Mouse (Mus musculus) gastrocnemius, postnatal 36 days (tissue): Measurements from ENCODE around the gene Spag9. TPM values are rescaled to one million over a fixed set of nuclear protein-coding genes. Genes with fewer than 3 reads are reported as not detected.
A peak's percentile ranks its signal among the peaks of the same experiment; 100 is the strongest.

Source experiments
- DNase-seq, 2 experiments: peaks; one replicate each; pipeline ENCODE4 v3.0.0; 2022
- intact Hi-C: fragments of 180-260 bp; cut with DNase I; formaldehyde crosslinking; loops from one replicate; pipeline ENCODE4 v1.15.1; 2025
- total RNA-seq, 2 experiments: library from RNA; stranded (reverse); gene quantifications; 2 replicates each; pipeline ENCODE4 v1.2.3; 2021

Spag9 gene
- total RNA-seq, 2 experiments from 2014 or later, result 118 to 141 TPM

GRCm38 (mm10) chr11:94127966-94128365 is 132.1 kb downstream of the Spag9 start:
- peak; percentile 59 to 74 for DNase-seq
- intact Hi-C loops, result loop anchor here (1.0 to 5.0 kb wide), 2 partner anchors 151 to 359 kb away; partner anchors contain the start of gene Spata20

GRCm38 (mm10) chr11:94128506-94128905 is 132.6 kb downstream of the Spag9 start:
- no peak for DNase-seq
- intact Hi-C loops, result loop anchor here (1.0 to 5.0 kb wide), 2 partner anchors 151 to 359 kb away; partner anchors contain the start of gene Spata20

GRCm38 (mm10) chr11:94129261-94130059 is 133.6 kb downstream of the Spag9 start:
- peak in 1 of 2 experiments; percentile 40 for DNase-seq
- intact Hi-C loops, result loop anchor here (5.0 kb wide), 2 partner anchors 98 to 358 kb away; partner anchors contain the start of gene Spata20

GRCm38 (mm10) chr11:94130118-94131095 is 134.5 kb downstream of the Spag9 start:
- intact Hi-C loops, result loop anchor here (5.0 kb wide), 1 partner anchor 97 kb away; no protein-coding TSS in a partner anchor
- no peak for DNase-seq

GRCm38 (mm10) chr11:94133344-94133955 is 137.6 kb downstream of the Spag9 start:
- intact Hi-C loops, result loop anchor here (5.0 kb wide), 1 partner anchor 94 kb away; no protein-coding TSS in a partner anchor

GRCm38 (mm10) chr11:94134076-94134838 is 138.4 kb downstream of the Spag9 start:
- DNase-seq, result peak; percentile 86 to 91
- intact Hi-C loops, result loop anchor here (1.0 to 5.0 kb wide), 2 partner anchors 77 to 93 kb away; partner anchors contain the start of gene Tob1

More at GRCm38 (mm10) chr11:94133344-94133955, 137.6 kb downstream of the Spag9 start:
- DNase-seq, result peak; percentile 88 to 93

GRCm38 (mm10) chr11:94135581-94136001 is 139.7 kb downstream of the Spag9 start:
- peak in 1 of 2 experiments; percentile 49 for DNase-seq
- intact Hi-C loops, result no loop called here

- peak; percentile 74 to 82 for DNase-seq
- intact Hi-C loops, result no loop called here
Measured at GRCm38 (mm10) chr11:94136656-94137055, 140.8 kb downstream of the Spag9 start.

- intact Hi-C loops, result no loop called here
- peak; percentile 55 to 65 for DNase-seq
Measured at GRCm38 (mm10) chr11:94137326-94138061, 141.6 kb downstream of the Spag9 start.

GRCm38 (mm10) chr11:94138411-94139231 is 142.7 kb downstream of the Spag9 start:
- intact Hi-C loops, result no loop called here
- DNase-seq, result peak; percentile 65 to 73

- DNase-seq, result peak in 1 of 2 experiments; percentile 12
- intact Hi-C loops, result no loop called here
Measured at GRCm38 (mm10) chr11:94139232-94139620, 143.3 kb downstream of the Spag9 start.

- intact Hi-C loops, result no loop called here
Measured at GRCm38 (mm10) chr11:94140540-94140939, 144.6 kb downstream of the Spag9 start.

GRCm38 (mm10) chr11:94141564-94141963 is 145.7 kb downstream of the Spag9 start:
- DNase-seq, result peak in 1 of 2 experiments; percentile 11
- intact Hi-C loops, result no loop called here

More at GRCm38 (mm10) chr11:94140540-94140939, 144.6 kb downstream of the Spag9 start:
- DNase-seq, result peak in 1 of 2 experiments; percentile 9

GRCm38 (mm10) chr11:94143336-94143735 is 147.4 kb downstream of the Spag9 start:
- intact Hi-C loops, result no loop called here
- DNase-seq, result no peak

- DNase-seq, result peak; percentile 78 to 87
- intact Hi-C loops, result no loop called here
Measured at GRCm38 (mm10) chr11:94144771-94145539, 149.1 kb downstream of the Spag9 start.

GRCm38 (mm10) chr11:94146049-94146605 is 150.2 kb downstream of the Spag9 start:
- no peak for DNase-seq
- intact Hi-C loops, result loop anchor here (2.0 kb wide), 1 partner anchor 61 kb away; no protein-coding TSS in a partner anchor
